Mouse (Mus musculus) embryonic fibroblast, embryonic 13.5 days (primary cell): ENCODE results near the gene Itsn2.

ENCODE experiments used
- CTCF ChIP-seq: IDR thresholded peaks from 2 replicates; pipeline ENCODE4 v1.5.1; 2011; ENCODE audit warnings: mild to moderate bottlenecking, control low read depth, low read length, moderate library complexity, borderline replicate concordance; ENCODE audit not compliant: insufficient read depth
- POLR2A ChIP-seq: IDR thresholded peaks from 2 replicates; pipeline ENCODE4 v1.6.1; 2011; ENCODE audit warnings: low read depth, mild to moderate bottlenecking, control low read depth, low read length, moderate library complexity

GRCm38 (mm10) chr12:4593166-4593929 lies 910 bp downstream of the Itsn2 start:
- 0 out of 2 replicates have a peak, but pooled peaks have one; percentile 23 for TF ChIP-seq POLR2A
- TF ChIP-seq CTCF = no peak
